Mouse (Mus musculus) heart, postnatal 14 days (tissue): ENCODE measurements around the gene Traf7. TPM values are rescaled to one million over a fixed set of nuclear protein-coding genes. Genes with fewer than 3 reads are reported as not detected.

Experiments used
- DNase-seq, 2 experiments: peaks; one replicate each; pipeline ENCODE4 v3.0.0; 2021 to 2022
- intact Hi-C: fragments of 180-260 bp; cut with DNase I; formaldehyde crosslinking; loops from one replicate; pipeline ENCODE4 v1.15.1; 2025
- total RNA-seq, 2 experiments: library from RNA; stranded (reverse); gene quantifications; 2 replicates each; pipeline ENCODE4 v1.2.3; 2021

Gene Traf7
- total RNA-seq, 2 experiments from 2014 or later, result 57.2 to 65.5 TPM

- intact Hi-C loops, result loop anchor here (5.0 kb wide), 1 partner anchor 46 kb away; the partner anchor contains the start of gene Traf7
- DNase-seq, result no peak
Observed at GRCm38 (mm10) chr17:24481027-24481815, 46.5 kb downstream of the Traf7 start.

GRCm38 (mm10) chr17:24480201-24480826, 47.4 kb downstream of the Traf7 start:
- intact Hi-C loops, result loop anchor here (5.0 kb wide), 1 partner anchor 47 kb away; the partner anchor contains the start of gene Traf7
- no peak for DNase-seq

GRCm38 (mm10) chr17:24479431-24479830, 48.3 kb downstream of the Traf7 start:
- no peak for DNase-seq
- intact Hi-C loops, result no loop called here

GRCm38 (mm10) chr17:24478663-24479380, 48.9 kb downstream of the Traf7 start, which contains the start of gene Mlst8:
TSS of gene Mlst8 (minus strand) at chr17:24479078.
- peak; percentile 98 to 99 for DNase-seq
- intact Hi-C loops, result no loop called here

- DNase-seq, result no peak
- intact Hi-C loops, result no loop called here
Observed at GRCm38 (mm10) chr17:24477985-24478600, 49.6 kb downstream of the Traf7 start.

GRCm38 (mm10) chr17:24477053-24477984, 50.4 kb downstream of the Traf7 start:
- intact Hi-C loops, result no loop called here
- DNase-seq, result no peak

- DNase-seq, result no peak
- intact Hi-C loops, result no loop called here
Observed at GRCm38 (mm10) chr17:24476022-24476776, 51.5 kb downstream of the Traf7 start.

- no peak for DNase-seq
- intact Hi-C loops, result no loop called here
Observed at GRCm38 (mm10) chr17:24475586-24475985, 52.2 kb downstream of the Traf7 start.

GRCm38 (mm10) chr17:24474557-24474956, 53.2 kb downstream of the Traf7 start:
- intact Hi-C loops, result no loop called here
- no peak for DNase-seq

- no peak for DNase-seq
- intact Hi-C loops, result no loop called here
Observed at GRCm38 (mm10) chr17:24473612-24474275, 54.0 kb downstream of the Traf7 start, which contains the start of gene Bricd5. TSS of gene Bricd5 (plus strand) at chr17:24473884.

GRCm38 (mm10) chr17:24472512-24472911, 55.2 kb downstream of the Traf7 start:
- peak; percentile 59 to 60 for DNase-seq
- intact Hi-C loops, result no loop called here

- DNase-seq, result peak in 1 of 2 experiments; percentile 27
Observed at GRCm38 (mm10) chr17:24470701-24471527, 56.8 kb downstream of the Traf7 start.

GRCm38 (mm10) chr17:24469910-24470602, 57.7 kb downstream of the Traf7 start, which contains the start of the genes E4f1 and Pgp:
TSS of gene E4f1 (minus strand) at chr17:24470313.
TSS of gene Pgp (plus strand) at chr17:24470392.
- intact Hi-C loops, result no loop called here
- peak; percentile 99 for DNase-seq

More at GRCm38 (mm10) chr17:24470701-24471527, 56.8 kb downstream of the Traf7 start:
- intact Hi-C loops, result no loop called here

- no peak for DNase-seq
- intact Hi-C loops, result no loop called here
Observed at GRCm38 (mm10) chr17:24469336-24469909, 58.3 kb downstream of the Traf7 start.

- DNase-seq, result no peak
- intact Hi-C loops, result no loop called here
Observed at GRCm38 (mm10) chr17:24468636-24469246, 59.0 kb downstream of the Traf7 start.
